Mouse (Mus musculus): Measurements from ENCODE around the gene Wfdc11.

Wfdc11 gene

GRCm38 (mm10) chr2:164638696-164639095 lies 35.2 kb downstream of the Wfdc11 start, which contains the start of gene Wfdc16:
Gene Wfdc16 (minus strand): TSS chr2:164638796.
- peak in 1 of 2 experiments; percentile 18 for DNase-seq

- DNase-seq, result no peak
Observed at GRCm38 (mm10) chr2:164635266-164635665, 38.6 kb downstream of the Wfdc11 start.

DNA sequence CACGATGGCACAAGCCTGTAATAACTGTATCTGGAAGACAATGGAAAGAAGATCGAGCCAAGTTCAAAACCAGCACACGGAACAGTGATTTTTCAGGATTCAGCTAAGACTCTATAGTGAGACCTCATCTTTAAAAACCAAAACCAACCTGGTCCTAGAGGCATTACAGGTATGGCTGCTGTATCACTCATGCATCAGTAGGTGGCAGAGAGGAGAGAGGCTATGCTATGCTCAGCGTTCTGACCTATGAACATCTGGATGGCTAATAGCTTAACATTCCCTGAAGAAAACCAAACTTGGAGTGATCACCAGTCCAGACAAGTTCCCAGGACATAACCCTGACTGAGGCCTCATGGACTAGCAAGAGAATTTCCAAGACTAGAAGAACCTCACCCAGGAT lies 52.1 kb downstream of the Wfdc11 start:
- peak in 1 of 2 experiments; percentile 2 for DNase-seq

DNA sequence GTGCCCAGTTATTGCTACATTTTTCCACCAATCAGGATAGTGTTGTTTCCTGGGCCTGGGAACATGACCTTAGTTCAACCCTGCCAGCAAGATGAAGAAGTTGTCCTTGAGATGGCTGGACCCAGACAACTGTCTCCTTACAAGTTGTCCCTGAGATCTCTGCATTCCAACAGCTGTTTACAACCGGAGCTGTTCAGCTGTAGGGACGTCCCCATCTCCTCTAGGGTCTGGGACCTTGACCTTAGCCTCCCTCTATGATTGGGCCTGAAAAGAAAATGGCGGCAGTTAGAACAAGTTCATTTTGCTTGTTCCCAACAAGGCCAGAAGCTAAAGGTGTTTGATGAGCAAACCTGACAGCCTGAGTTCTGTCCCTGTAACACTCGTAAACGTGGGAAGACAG lies 54.8 kb downstream of the Wfdc11 start:
- DNase-seq, result no peak

- DNase-seq, result no peak
Observed at GRCm38 (mm10) chr2:164615386-164615785, 58.5 kb downstream of the Wfdc11 start.

GRCm38 (mm10) chr2:164613471-164613870 lies 60.4 kb downstream of the Wfdc11 start, which contains the start of the genes Wfdc6b and Wfdc8:
Gene Wfdc6b (plus strand): TSS chr2:164613522.
Gene Wfdc8 (minus strand): TSS chr2:164613626.
- peak; percentile 34 to 68 for DNase-seq

All from kidney, postnatal 36 days (tissue).